Mouse (Mus musculus): ENCODE results near the gene Nsl1. TPM values are rescaled to one million over a fixed set of nuclear protein-coding genes. Genes with fewer than 3 reads are reported as not detected.

The Nsl1 gene
- polyA plus RNA-seq, 1 experiment from 2014 or later = 3.6 TPM

GRCm38 (mm10) chr1:191045264-191045663 is 17.5 kb upstream of the Nsl1 start:
- H3K27me3 ChIP-seq (replicated peaks; ENCODE audit: control insufficient read depth, insufficient read depth, low read length) = no peaks in the 10 kb centered on the region
- no peak for ATAC-seq
- 98% methylated on average over 2 of the region's 2 CpGs for WGBS
- H3K9ac ChIP-seq (ENCODE audit: low read depth, low read length) = no peak overlapping the region
- H3K4me3 ChIP-seq (ENCODE audit: low read length) = no peak overlapping the region
- no peaks in the 10 kb centered on the region for H3K9me3 ChIP-seq (ENCODE audit: control insufficient read depth, low read length)
- no peaks in the 10 kb centered on the region for H3K36me3 ChIP-seq (ENCODE audit: control insufficient read depth, insufficient read depth, low read length)
- H3K4me1 ChIP-seq (ENCODE audit: control insufficient read depth, insufficient read depth, low read depth, low read length) = no peaks in the 10 kb centered on the region
- no peak overlapping the region for H3K4me2 ChIP-seq (ENCODE audit: low read length)
- no peak overlapping the region for H3K27ac ChIP-seq (ENCODE audit: low read depth, low read length)

GRCm38 (mm10) chr1:191046231-191046824 is 16.5 kb upstream of the Nsl1 start:
- H3K9me3 ChIP-seq (ENCODE audit: control insufficient read depth, low read length) = no peaks in the 10 kb centered on the region
- no peaks in the 10 kb centered on the region for H3K4me1 ChIP-seq (ENCODE audit: control insufficient read depth, insufficient read depth, low read depth, low read length)
- WGBS = 72% methylated on average over 7 of the region's 7 CpGs
- H3K27ac ChIP-seq (ENCODE audit: low read depth, low read length) = no peak overlapping the region
- no peak overlapping the region for H3K9ac ChIP-seq (ENCODE audit: low read depth, low read length)
- ATAC-seq = peak; percentile 64; the same call in 1 of the 2 replicates
- H3K36me3 ChIP-seq (ENCODE audit: control insufficient read depth, insufficient read depth, low read length) = no peaks in the 10 kb centered on the region
- no peak overlapping the region for H3K4me2 ChIP-seq (ENCODE audit: low read length)
- no peaks in the 10 kb centered on the region for H3K27me3 ChIP-seq (replicated peaks; ENCODE audit: control insufficient read depth, insufficient read depth, low read length)
- no peak overlapping the region for H3K4me3 ChIP-seq (ENCODE audit: low read length)

GRCm38 (mm10) chr1:191053555-191053954 is 9.3 kb upstream of the Nsl1 start:
- H3K4me1 ChIP-seq (ENCODE audit: control insufficient read depth, insufficient read depth, low read depth, low read length) = no peaks in the 10 kb centered on the region
- ATAC-seq = no peak
- H3K4me2 ChIP-seq (ENCODE audit: low read length) = no peak overlapping the region
- H3K27ac ChIP-seq (ENCODE audit: low read depth, low read length) = no peak overlapping the region
- H3K9me3 ChIP-seq (ENCODE audit: control insufficient read depth, low read length) = no peaks in the 10 kb centered on the region
- H3K36me3 ChIP-seq (ENCODE audit: control insufficient read depth, insufficient read depth, low read length) = no peaks in the 10 kb centered on the region
- no peaks in the 10 kb centered on the region for H3K27me3 ChIP-seq (replicated peaks; ENCODE audit: control insufficient read depth, insufficient read depth, low read length)
- H3K9ac ChIP-seq (ENCODE audit: low read depth, low read length) = no peak overlapping the region
- WGBS = 94% methylated on average over 3 of the region's 3 CpGs
- H3K4me3 ChIP-seq (ENCODE audit: low read length) = no peak overlapping the region

- no peaks in the 10 kb centered on the region for H3K36me3 ChIP-seq (ENCODE audit: control insufficient read depth, insufficient read depth, low read length)
- no peaks in the 10 kb centered on the region for H3K9me3 ChIP-seq (ENCODE audit: control insufficient read depth, low read length)
- no peak overlapping the region for H3K27ac ChIP-seq (ENCODE audit: low read depth, low read length)
- H3K4me1 ChIP-seq (ENCODE audit: control insufficient read depth, insufficient read depth, low read depth, low read length) = no peaks in the 10 kb centered on the region
- no peak overlapping the region for H3K4me3 ChIP-seq (ENCODE audit: low read length)
- WGBS = 76% methylated on average over 8 of the region's 8 CpGs
- no peaks in the 10 kb centered on the region for H3K27me3 ChIP-seq (replicated peaks; ENCODE audit: control insufficient read depth, insufficient read depth, low read length)
- no peak overlapping the region for H3K9ac ChIP-seq (ENCODE audit: low read depth, low read length)
- no peak for ATAC-seq
- no peak overlapping the region for H3K4me2 ChIP-seq (ENCODE audit: low read length)
Observed at GRCm38 (mm10) chr1:191054870-191055532, 7.8 kb upstream of the Nsl1 start.

GRCm38 (mm10) chr1:191055533-191055873 is 7.3 kb upstream of the Nsl1 start:
- no peaks in the 10 kb centered on the region for H3K4me1 ChIP-seq (ENCODE audit: control insufficient read depth, insufficient read depth, low read depth, low read length)
- H3K27ac ChIP-seq (ENCODE audit: low read depth, low read length) = no peak overlapping the region
- no peak overlapping the region for H3K4me3 ChIP-seq (ENCODE audit: low read length)
- H3K27me3 ChIP-seq (replicated peaks; ENCODE audit: control insufficient read depth, insufficient read depth, low read length) = no peaks in the 10 kb centered on the region
- H3K9ac ChIP-seq (ENCODE audit: low read depth, low read length) = no peak overlapping the region
- WGBS = 67% methylated on average over 2 of the region's 2 CpGs
- H3K4me2 ChIP-seq (ENCODE audit: low read length) = no peak overlapping the region
- no peak for ATAC-seq
- H3K36me3 ChIP-seq (ENCODE audit: control insufficient read depth, insufficient read depth, low read length) = no peaks in the 10 kb centered on the region
- no peaks in the 10 kb centered on the region for H3K9me3 ChIP-seq (ENCODE audit: control insufficient read depth, low read length)

GRCm38 (mm10) chr1:191057461-191057860 is 5.4 kb upstream of the Nsl1 start:
- no peak overlapping the region for H3K4me3 ChIP-seq (ENCODE audit: low read length)
- no peak overlapping the region for H3K4me2 ChIP-seq (ENCODE audit: low read length)
- no peaks in the 10 kb centered on the region for H3K9me3 ChIP-seq (ENCODE audit: control insufficient read depth, low read length)
- no peak for ATAC-seq
- no peak overlapping the region for H3K9ac ChIP-seq (ENCODE audit: low read depth, low read length)
- peaks cover 6% of the 10 kb centered on the region; the same call in 1 of the 2 replicates for H3K4me1 ChIP-seq (ENCODE audit: control insufficient read depth, insufficient read depth, low read depth, low read length)
- no peak overlapping the region for H3K27ac ChIP-seq (ENCODE audit: low read depth, low read length)
- H3K27me3 ChIP-seq (replicated peaks; ENCODE audit: control insufficient read depth, insufficient read depth, low read length) = no peaks in the 10 kb centered on the region
- H3K36me3 ChIP-seq (ENCODE audit: control insufficient read depth, insufficient read depth, low read length) = no peaks in the 10 kb centered on the region
- 71% methylated on average over 3 of the region's 3 CpGs for WGBS

- Histone ChIP-seq H3K27ac (ENCODE audit: low read depth, low read length) (peak overlapping the region; percentile 57), H3K36me3 (ENCODE audit: control insufficient read depth, insufficient read depth, low read length) (no peaks in the 10 kb centered on the region), H3K27me3 (replicated peaks; ENCODE audit: control insufficient read depth, insufficient read depth, low read length) (no peaks in the 10 kb centered on the region), H3K4me2 (ENCODE audit: low read length) (peak overlapping the region; percentile 62), H3K4me3 (ENCODE audit: low read length) (peak overlapping the region; percentile 65), H3K9ac (ENCODE audit: low read depth, low read length) (peak overlapping the region; percentile 74), H3K4me1 (ENCODE audit: control insufficient read depth, insufficient read depth, low read depth, low read length) (peaks cover 11% of the 10 kb centered on the region), H3K9me3 (ENCODE audit: control insufficient read depth, low read length) (no peaks in the 10 kb centered on the region)
- WGBS = 5% methylated on average over 15 of the region's 15 CpGs
- peak; percentile 75; the same call in 1 of the 2 replicates for ATAC-seq
Observed at GRCm38 (mm10) chr1:191062241-191062780, 501 bp upstream of the Nsl1 start.

- H3K27ac ChIP-seq (ENCODE audit: low read depth, low read length) = no peak overlapping the region
- H3K9me3 ChIP-seq (ENCODE audit: control insufficient read depth, low read length) = no peaks in the 10 kb centered on the region
- no peaks in the 10 kb centered on the region for H3K27me3 ChIP-seq (replicated peaks; ENCODE audit: control insufficient read depth, insufficient read depth, low read length)
- H3K4me2 ChIP-seq (ENCODE audit: low read length) = peak overlapping the region; percentile 97
- H3K36me3 ChIP-seq (ENCODE audit: control insufficient read depth, insufficient read depth, low read length) = no peaks in the 10 kb centered on the region
- peaks cover 11% of the 10 kb centered on the region for H3K4me1 ChIP-seq (ENCODE audit: control insufficient read depth, insufficient read depth, low read depth, low read length)
- H3K9ac ChIP-seq (ENCODE audit: low read depth, low read length) = no peak overlapping the region
- no peak for ATAC-seq
- 61% methylated on average over 9 of the region's 9 CpGs for WGBS
- H3K4me3 ChIP-seq (ENCODE audit: low read length) = peak overlapping the region; percentile 65
Observed at GRCm38 (mm10) chr1:191063700-191064099, 888 bp downstream of the Nsl1 start.

GRCm38 (mm10) chr1:191064535-191064934 is 1.7 kb downstream of the Nsl1 start:
- Histone ChIP-seq H3K4me1 (ENCODE audit: control insufficient read depth, insufficient read depth, low read depth, low read length) (peaks cover 11% of the 10 kb centered on the region), H3K9ac (ENCODE audit: low read depth, low read length) (no peak overlapping the region), H3K9me3 (ENCODE audit: control insufficient read depth, low read length) (no peaks in the 10 kb centered on the region), H3K4me2 (ENCODE audit: low read length) (no peak overlapping the region), H3K27me3 (replicated peaks; ENCODE audit: control insufficient read depth, insufficient read depth, low read length) (no peaks in the 10 kb centered on the region), H3K27ac (ENCODE audit: low read depth, low read length) (no peak overlapping the region), H3K36me3 (ENCODE audit: control insufficient read depth, insufficient read depth, low read length) (no peaks in the 10 kb centered on the region), H3K4me3 (ENCODE audit: low read length) (no peak overlapping the region)
- WGBS = 94% methylated on average over 2 of the region's 2 CpGs
- no peak for ATAC-seq

Measured in hindbrain, embryonic 16.5 days (tissue).